Mouse (Mus musculus) hindbrain, embryonic 12.5 days (tissue): ENCODE measurements at regions not wholly inside any gene's neighbourhood (a gene's known extent, or its start where the extent isn't known, plus 50 kb on each side); places are given as distances from the start of the nearest gene placed in this dataset.

Experiments
- ATAC-seq: fragments of 200-750 bp; cut with Nextera tagmentation; 2 replicates; pipeline ENCODE4 v1.8.0; 2017; ENCODE audit warnings: moderate TSS enrichment; ENCODE audit not compliant: low FRiP score
- H3K27ac ChIP-seq: fragments of 300-500 bp; sonication (generic); 2 replicates; pipeline ENCODE4 v1.5.1; 2016; ENCODE audit warnings: mild to moderate bottlenecking
- H3K27me3 ChIP-seq: fragments of 300-500 bp; sonication (generic); 2 replicates; pipeline ENCODE4 v1.6.1; 2016; ENCODE audit warnings: mild to moderate bottlenecking
- H3K36me3 ChIP-seq: fragments of 300-500 bp; sonication (generic); 2 replicates; pipeline ENCODE4 v1.6.1; 2016; ENCODE audit warnings: mild to moderate bottlenecking
- H3K4me1 ChIP-seq: fragments of 300-500 bp; sonication (generic); 2 replicates; pipeline ENCODE4 v1.6.1; 2016
- H3K4me2 ChIP-seq: fragments of 300-500 bp; sonication (generic); replicated peaks from 2 replicates; pipeline ENCODE4 v1.6.1; 2016; ENCODE audit warnings: mild to moderate bottlenecking
- H3K4me3 ChIP-seq: fragments of 300-500 bp; sonication (generic); 2 replicates; pipeline ENCODE4 v1.5.1; 2016; ENCODE audit warnings: mild to moderate bottlenecking
- H3K9ac ChIP-seq: fragments of 300-500 bp; sonication (generic); 2 replicates; pipeline ENCODE4 v1.6.1; 2016; ENCODE audit warnings: mild to moderate bottlenecking, moderate library complexity
- H3K9me3 ChIP-seq: fragments of 300-500 bp; sonication (generic); replicated peaks from 2 replicates; pipeline ENCODE4 v1.6.1; 2016; ENCODE audit warnings: mild to moderate bottlenecking
- whole genome bisulfite sequencing: fragments of 180-500 bp; shearing (Covaris S2); methylation state at CpG from one replicate; pipeline ENCODE4 v1.1.7; 2016; 5-methylcytosine and 5-hydroxymethylcytosine counted together

DNA sequence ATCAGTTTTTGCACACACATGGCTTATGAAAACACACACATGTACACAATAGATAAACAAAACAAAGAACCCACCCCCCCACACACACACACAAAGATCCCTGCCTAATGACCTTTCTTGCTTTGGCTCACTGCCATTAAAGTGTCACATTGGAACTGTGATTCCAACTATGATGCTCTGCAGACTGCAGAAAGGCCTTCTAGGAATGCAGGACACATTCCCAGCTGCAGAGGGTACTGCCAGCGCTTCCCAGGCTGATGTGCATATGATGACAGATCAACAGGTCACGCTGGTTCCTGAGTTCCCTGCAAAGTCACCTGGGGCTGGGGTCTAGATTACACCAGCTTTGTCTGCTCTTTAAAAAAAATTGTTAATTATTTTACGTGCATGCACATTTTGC, 68.1 kb upstream of the Ppm1j start:
- WGBS = 73% methylated on average over 3 of the region's 3 CpGs
- no peaks in the 10 kb centered on the region for H3K36me3 ChIP-seq
- ATAC-seq = no peak
- no peaks in the 10 kb centered on the region for H3K27me3 ChIP-seq
- no peak overlapping the region for H3K4me3 ChIP-seq
- H3K27ac ChIP-seq = no peak overlapping the region
- H3K4me2 ChIP-seq = no peak overlapping the region
- H3K9ac ChIP-seq = no peak overlapping the region
- H3K4me1 ChIP-seq = 0 out of 2 replicates have a peak, but pooled peaks cover 5% of the 10 kb centered on the region
- no peaks in the 10 kb centered on the region for H3K9me3 ChIP-seq

DNA sequence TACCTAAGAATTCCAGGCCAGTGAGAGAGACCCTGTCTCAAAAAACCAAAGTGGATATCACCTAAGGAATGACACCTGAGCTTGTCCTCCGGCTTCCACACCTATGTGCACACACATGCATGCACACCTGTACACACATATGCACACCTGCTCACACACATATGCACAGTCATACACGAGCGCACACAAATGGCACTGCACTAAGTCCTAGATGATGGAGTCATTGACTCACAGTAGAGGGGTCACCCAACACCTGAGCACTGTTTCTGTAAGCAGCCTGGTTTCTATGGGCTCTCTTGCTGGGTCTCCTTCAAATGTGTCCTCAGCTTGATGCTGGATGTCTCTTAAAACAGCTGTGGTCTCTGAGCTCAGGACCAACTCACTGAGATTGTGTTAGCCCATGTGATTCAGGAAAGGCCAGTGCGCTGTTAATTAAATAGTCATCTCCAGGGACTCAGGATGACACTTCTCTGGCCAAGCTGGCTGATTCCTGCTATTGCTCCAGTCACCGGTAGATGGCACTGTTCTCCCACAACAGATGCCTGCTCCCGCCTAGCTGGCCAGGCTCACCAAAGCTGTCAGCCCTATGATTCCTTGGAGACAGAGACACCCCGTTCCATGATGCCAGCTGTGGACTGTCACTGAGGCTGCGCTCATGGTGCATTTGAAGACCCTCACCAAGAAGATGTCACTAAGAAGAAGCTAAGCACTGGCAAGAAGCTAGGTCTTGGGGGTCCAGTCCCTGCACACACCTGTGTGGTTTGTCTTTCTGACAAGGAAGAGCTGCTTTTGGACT, 66.8 kb upstream of the Ppm1j start:
- no peak overlapping the region for H3K9ac ChIP-seq
- H3K27me3 ChIP-seq = no peaks in the 10 kb centered on the region
- H3K36me3 ChIP-seq = no peaks in the 10 kb centered on the region
- ATAC-seq = peak; percentile 60
- 0 out of 2 replicates have a peak, but pooled peaks cover 5% of the 10 kb centered on the region for H3K4me1 ChIP-seq
- WGBS = 25% methylated on average over 8 of the region's 8 CpGs
- H3K9me3 ChIP-seq = no peaks in the 10 kb centered on the region
- H3K27ac ChIP-seq = no peak overlapping the region
- H3K4me2 ChIP-seq = peak overlapping the region; percentile 40
- 0 out of 2 replicates have a peak overlapping the region, but pooled peaks have one; percentile 6 for H3K4me3 ChIP-seq

DNA sequence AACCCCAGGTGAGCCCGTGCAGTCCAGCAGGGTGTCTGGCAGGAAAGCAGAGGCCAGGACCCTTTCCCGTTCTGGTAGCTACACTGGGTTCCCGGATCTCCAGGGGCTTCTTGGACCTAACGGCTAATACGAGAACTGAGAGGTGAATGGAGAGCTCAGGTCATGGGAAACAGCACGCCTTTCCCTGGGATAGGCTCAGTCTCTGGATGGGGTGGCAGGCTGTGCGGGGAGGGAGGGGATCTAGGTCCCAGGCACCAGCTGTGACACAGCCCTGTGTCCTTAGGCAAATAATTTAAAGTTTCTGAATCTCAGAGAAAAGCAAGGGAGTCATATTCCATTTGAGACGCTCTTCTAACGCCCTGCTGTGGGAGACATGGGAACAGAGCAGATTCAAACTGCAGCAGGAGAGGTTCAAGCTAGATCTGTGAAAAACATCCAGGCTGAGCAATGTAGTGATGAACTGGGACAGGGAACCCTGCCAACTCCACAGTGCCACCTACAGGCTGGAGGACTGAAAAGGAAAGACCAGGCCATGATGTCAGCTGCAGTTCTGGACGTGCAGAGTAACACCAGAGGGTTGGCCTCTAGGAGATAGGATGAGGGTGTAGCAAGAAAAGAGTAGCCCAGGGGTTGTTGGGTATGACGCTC, 66.1 kb upstream of the Ppm1j start:
- no peaks in the 10 kb centered on the region for H3K9me3 ChIP-seq
- H3K9ac ChIP-seq = no peak overlapping the region
- peak; percentile 26; the same call in 1 of the 2 replicates for ATAC-seq
- no peaks in the 10 kb centered on the region for H3K36me3 ChIP-seq
- 0 out of 2 replicates have a peak, but pooled peaks cover 5% of the 10 kb centered on the region for H3K4me1 ChIP-seq
- H3K27me3 ChIP-seq = no peaks in the 10 kb centered on the region
- H3K4me2 ChIP-seq = peak overlapping the region; percentile 40
- no peak overlapping the region for H3K27ac ChIP-seq
- 0 out of 2 replicates have a peak overlapping the region, but pooled peaks have one; percentile 6 for H3K4me3 ChIP-seq
- WGBS = 48% methylated on average over 11 of the region's 11 CpGs
